Mouse (Mus musculus) A20 (cell line): ENCODE measurements around the gene Tbr1.

Source experiments
- DNase-seq: peaks from one replicate; pipeline ENCODE4 v3.0.0-alpha.2; 2011; ENCODE audit warnings: low read depth, low spot score

Tbr1 gene

GRCm38 (mm10) chr2:61802656-61803251 lies at the start of gene Tbr1:
TSS of gene Tbr1 (plus strand) at chr2:61802930.
- DNase-seq, result no peak

DNA sequence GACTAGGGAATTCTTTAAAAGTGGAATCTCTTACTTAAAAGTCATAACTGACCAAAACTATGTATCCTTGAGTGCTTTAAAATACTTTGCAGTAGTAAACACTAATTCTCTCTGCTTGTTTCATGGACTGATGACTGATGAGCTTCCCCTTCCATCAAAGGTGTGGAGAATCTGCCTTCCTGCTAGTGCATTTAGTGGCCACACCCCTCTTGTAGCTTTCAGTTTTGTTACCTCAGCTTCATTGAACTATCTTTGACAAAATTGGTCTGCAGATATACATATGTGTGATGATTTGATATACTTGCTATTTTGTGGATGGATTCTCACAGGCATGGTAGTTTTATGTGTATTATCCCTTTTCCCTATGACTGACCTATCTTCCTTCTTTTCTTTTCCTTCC lies 47.7 kb upstream of the Tbr1 start:
- peak; percentile 69 for DNase-seq

DNA sequence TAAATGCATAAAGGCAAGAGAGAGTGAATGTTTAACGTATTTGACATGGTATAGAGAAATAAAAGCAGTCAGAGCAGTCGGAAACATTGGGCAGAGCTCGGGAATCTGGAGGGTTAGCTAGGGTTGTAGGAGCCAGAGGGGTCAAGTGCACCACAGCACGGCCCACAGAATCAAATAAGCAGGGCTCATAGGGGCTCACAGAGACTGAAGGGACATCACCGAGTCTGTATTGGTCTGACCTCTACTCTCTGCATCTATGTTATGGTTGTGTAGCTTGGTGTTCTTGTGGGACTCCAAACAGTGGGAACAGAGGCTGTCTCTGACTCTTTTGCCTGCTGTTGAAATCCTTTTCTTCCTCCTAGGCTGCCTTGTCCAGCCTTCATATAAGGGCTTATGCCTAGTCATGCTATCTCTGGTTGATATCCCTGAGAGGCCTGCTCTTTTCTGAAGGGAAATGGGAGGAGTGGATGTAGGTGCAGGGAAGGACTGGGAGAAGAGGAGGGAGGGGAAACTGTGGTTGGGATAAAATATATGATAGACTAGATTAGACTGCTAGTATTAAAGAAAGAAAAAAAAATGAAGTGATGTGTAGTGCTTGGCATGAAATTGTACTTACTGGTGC lies 43.4 kb upstream of the Tbr1 start:
- peak; percentile 60 for DNase-seq

- DNase-seq, result no peak
Measured at GRCm38 (mm10) chr2:61760044-61760443, 42.7 kb upstream of the Tbr1 start.

DNA sequence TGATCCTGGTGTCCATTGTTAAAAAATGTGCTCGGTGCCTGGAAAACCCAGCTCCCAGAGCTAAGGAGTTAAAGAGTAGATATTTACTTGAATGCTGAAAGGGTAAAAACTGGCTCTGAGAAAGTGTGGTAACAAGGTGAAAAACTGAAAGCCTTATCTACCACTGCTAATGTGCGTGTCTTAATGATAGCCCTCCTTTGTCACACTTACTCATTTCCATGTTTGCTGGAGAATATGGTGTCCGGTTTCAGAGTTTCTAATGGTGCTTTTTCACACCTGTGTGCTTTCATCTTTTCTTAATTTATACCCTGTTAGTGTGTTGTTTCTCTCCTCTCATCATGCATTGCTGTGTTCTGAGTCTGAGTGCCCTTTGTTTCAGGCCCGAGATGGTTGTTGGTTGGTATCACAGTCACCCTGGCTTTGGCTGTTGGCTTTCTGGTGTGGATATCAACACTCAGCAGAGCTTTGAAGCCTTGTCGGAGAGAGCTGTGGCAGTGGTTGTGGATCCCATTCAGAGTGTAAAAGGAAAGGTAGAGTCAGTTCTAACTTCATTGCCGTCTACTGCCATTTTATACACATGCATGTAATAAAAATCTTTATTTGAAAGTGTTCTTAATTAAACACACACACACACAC lies 38.1 kb upstream of the Tbr1 start:
- no peak for DNase-seq

DNA sequence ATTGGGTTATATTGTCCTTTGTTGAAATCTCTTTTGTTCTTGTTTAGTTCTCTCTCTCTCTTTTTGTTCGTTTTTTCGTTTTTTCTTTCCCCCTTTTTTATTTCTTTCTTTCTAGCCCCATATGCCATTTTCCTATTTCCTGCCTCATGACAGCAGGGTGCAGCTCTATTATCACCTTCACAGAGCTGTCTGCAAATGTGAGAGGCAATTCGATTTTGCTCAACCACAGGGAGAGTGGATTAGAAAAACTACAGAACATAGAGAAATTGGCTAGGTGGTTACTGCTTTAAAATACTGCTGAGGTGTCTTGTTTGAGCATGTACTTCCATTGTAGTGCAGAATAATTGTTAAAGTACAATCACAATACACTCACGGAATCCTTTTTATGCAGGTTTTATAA lies 37.2 kb upstream of the Tbr1 start:
- no peak for DNase-seq

DNA sequence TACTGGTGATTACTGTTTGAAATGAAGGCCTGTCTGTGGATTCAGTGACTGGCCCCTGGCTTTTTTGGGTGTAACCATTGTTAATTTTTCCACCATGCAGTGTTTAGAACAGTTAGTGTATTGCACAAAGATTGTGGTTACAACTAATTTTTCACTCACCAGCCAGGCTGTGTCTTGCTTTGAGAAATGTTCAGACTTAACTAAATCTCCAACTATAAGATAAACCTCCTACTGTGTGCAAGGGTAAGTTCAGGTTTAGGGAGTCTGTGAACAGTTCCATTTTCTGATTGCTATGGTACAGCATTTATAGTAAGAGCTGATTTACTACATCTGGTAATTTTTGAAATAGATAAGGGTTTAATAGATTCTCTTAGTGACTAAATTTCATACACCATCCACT lies 21.9 kb upstream of the Tbr1 start:
- DNase-seq, result no peak

- no peak for DNase-seq
Measured at GRCm38 (mm10) chr2:61794960-61795359, 7.8 kb upstream of the Tbr1 start.

GRCm38 (mm10) chr2:61798048-61798447 lies 4.7 kb upstream of the Tbr1 start:
- DNase-seq, result no peak

- DNase-seq, result no peak
Measured at GRCm38 (mm10) chr2:61803443-61804367, 975 bp downstream of the Tbr1 start.

DNA sequence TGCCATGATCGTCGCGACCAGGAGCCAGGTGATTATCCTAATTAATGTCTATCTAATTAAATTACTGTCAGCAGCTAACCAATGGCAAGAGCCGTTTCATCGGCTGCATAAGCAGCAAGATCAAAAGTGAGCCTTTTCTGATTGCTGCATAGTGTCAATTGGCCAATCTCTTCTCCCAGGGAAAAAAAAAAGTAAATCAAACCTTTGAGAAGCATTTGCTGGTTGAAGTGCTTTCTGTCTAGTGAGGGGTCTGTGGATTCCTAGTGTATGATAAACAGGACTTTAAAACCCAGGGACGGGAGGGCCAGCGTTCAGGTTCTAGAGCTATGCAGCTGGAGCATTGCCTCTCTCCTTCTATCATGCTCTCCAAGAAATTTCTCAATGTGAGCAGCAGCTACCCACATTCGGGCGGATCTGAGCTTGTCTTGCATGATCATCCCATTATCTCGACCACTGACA lies 1.7 kb downstream of the Tbr1 start:
- no peak for DNase-seq

GRCm38 (mm10) chr2:61804841-61805540 lies 2.3 kb downstream of the Tbr1 start:
- DNase-seq, result no peak

- DNase-seq, result no peak
Measured at GRCm38 (mm10) chr2:61805541-61806345, 3.0 kb downstream of the Tbr1 start.

DNA sequence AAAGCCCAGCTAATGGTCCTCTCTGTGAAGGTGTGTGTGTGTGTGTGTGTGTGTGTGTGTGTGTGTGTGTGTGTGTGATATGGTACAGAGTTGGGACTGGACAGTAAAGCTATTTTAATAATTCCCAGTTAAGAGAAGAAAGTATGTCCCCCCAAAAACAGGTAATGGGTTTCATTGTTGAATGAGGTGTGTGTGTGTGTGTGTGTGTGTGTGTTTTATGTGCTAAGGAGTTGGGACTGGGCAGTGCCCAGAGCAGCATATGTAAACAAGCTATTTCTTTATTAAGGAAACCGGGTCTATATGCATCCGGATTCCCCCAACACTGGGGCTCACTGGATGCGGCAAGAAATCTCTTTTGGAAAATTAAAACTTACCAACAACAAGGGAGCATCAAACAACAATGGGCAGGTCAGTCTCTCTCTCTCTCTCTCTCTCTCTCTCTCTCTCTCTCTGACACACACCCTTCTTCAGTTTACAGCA lies 3.7 kb downstream of the Tbr1 start:
- DNase-seq, result no peak

- DNase-seq, result no peak
Measured at GRCm38 (mm10) chr2:61807151-61807550, 4.4 kb downstream of the Tbr1 start.

- no peak for DNase-seq
Measured at GRCm38 (mm10) chr2:61807781-61808180, 5.1 kb downstream of the Tbr1 start.

DNA sequence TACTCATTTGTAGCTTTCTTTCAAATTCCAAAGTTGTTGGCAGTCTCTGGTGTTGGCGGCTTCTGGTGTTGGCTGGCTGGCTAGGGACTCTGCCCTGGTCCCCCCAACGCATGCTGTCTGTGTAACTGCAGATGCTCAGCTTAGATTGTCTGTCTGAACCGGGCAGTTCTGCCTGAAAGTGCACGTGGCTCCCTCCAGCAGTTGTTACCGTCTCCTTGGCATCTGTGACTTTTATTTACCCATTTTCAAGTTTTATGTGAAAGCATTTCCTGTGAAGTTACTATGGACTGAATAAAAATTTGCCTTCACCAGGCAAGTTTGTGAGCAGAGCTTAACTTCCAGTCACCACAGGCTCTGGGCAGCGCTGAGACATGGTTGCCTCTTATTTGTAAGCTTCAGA lies 6.0 kb downstream of the Tbr1 start:
- DNase-seq, result no peak

DNA sequence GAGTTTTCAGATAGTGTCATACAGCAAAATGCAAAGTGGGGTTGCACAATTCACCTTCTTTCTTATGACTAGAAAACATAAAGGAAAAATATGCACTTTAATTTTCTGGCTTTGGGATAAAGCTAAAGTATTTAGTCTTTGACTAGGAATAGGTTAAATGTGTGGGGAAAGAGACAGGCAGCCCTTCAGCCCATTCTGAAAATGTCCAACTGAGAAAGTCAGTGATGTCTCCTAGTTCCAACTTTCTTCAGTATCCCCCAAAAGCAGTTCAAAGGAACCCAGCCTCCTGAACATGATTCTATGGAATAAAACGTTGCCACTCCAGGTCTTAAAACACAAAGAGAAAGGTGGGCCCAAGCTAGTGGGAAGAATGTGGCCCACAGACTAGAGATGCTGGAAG lies 6.7 kb downstream of the Tbr1 start:
- no peak for DNase-seq

DNA sequence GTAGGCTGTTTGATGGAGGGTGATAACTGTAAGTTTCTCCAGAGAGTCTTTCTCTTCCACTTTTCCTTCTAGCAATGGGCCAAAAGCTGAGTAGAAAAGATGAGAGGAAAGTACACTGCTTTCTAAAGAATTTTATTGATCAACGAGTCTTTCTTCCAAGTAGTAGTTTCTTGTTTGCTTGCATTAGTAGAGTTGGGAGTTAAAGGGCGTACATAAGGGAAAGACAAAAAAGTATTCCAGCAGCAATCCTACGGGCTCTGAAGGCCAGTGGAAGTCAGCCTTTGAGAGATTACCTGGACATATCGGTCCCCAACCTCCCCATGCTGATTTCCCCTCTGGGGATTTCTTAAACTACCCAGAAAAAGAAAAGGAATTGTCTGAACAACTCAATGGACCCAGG lies 8.0 kb downstream of the Tbr1 start:
- no peak for DNase-seq

GRCm38 (mm10) chr2:61811163-61811506 lies 8.4 kb downstream of the Tbr1 start:
- no peak for DNase-seq
